Mouse (Mus musculus) lung, embryonic 16.5 days (tissue): ENCODE results near the gene Hist1h1t. TPM values are rescaled to one million over a fixed set of nuclear protein-coding genes. Genes with fewer than 3 reads are reported as not detected.

Source experiments
- ATAC-seq: fragments of 200-750 bp; cut with Nextera tagmentation; 2 replicates; pipeline ENCODE4 v1.8.0; 2017; ENCODE audit warnings: low read depth, mild to moderate bottlenecking, moderate library complexity
- H3K27ac ChIP-seq: fragments of 300-500 bp; sonication (generic); 2 replicates; pipeline ENCODE4 v1.5.1; 2014; ENCODE audit warnings: mild to moderate bottlenecking, control low read depth, low read length
- H3K27me3 ChIP-seq: fragments of 300-500 bp; sonication (generic); 2 replicates; pipeline ENCODE4 v1.6.1; 2014; ENCODE audit warnings: low read depth, low read length, mixed read lengths; ENCODE audit not compliant: control insufficient read depth, insufficient read depth
- H3K36me3 ChIP-seq: fragments of 300-500 bp; sonication (generic); 2 replicates; pipeline ENCODE4 v1.6.1; 2014; ENCODE audit warnings: low read length; ENCODE audit not compliant: control insufficient read depth, insufficient read depth
- H3K4me1 ChIP-seq: fragments of 300-500 bp; sonication (generic); replicated peaks from 2 replicates; pipeline ENCODE4 v1.6.1; 2014; ENCODE audit warnings: low read length, mixed read lengths; ENCODE audit not compliant: control insufficient read depth, insufficient read depth
- H3K4me2 ChIP-seq: fragments of 300-500 bp; sonication (generic); 2 replicates; pipeline ENCODE4 v1.6.1; 2014; ENCODE audit warnings: low read depth, low read length, control low read depth
- H3K4me3 ChIP-seq: fragments of 300-500 bp; sonication (generic); 2 replicates; pipeline ENCODE4 v1.5.1; 2014; ENCODE audit warnings: mild to moderate bottlenecking, low read length, control low read depth
- H3K9ac ChIP-seq: fragments of 300-500 bp; sonication (generic); 2 replicates; pipeline ENCODE4 v1.6.1; 2014; ENCODE audit warnings: low read length, control low read depth
- H3K9me3 ChIP-seq: fragments of 300-500 bp; sonication (generic); 2 replicates; pipeline ENCODE4 v1.6.1; 2016; ENCODE audit warnings: low read length; ENCODE audit not compliant: control insufficient read depth
- WGBS: fragments of 180-500 bp; shearing (Covaris S2); extraction: QIAGEN DNeasy Blood & Tissue Kit; methylation state at CpG from one replicate; pipeline ENCODE4 v1.1.7; 2014; 5-methylcytosine and 5-hydroxymethylcytosine counted together
- microRNA-seq: library from miRNA; unstranded; fragments of <30 nt; microRNA quantifications from one replicate; pipeline ENCODE4, GENCODE M21; 2016
- polyA plus RNA-seq: library from polyadenylated mRNA; unstranded; fragments of >200 nt; fragmentation: Nextera tagmentation; extraction: Ambion mirVana; gene quantifications from 2 replicates; pipeline ENCODE4 v1.2.1, GENCODE M21; 2015

Hist1h1t gene
- polyA plus RNA-seq, 1 experiment from 2014 or later: 0.16 TPM

GRCm38 (mm10) chr13:23745381-23746161, 50.0 kb downstream of the Hist1h1t start, which contains the start of gene Hist1h3c:
Hist1h3c (minus strand) TSS chr13:23745602.
- no peaks in the 10 kb centered on the region for H3K27me3 ChIP-seq
- peaks cover 15% of the 10 kb centered on the region for H3K4me1 ChIP-seq
- peak within 1 kb of the TSS; percentile 63 for H3K4me2 ChIP-seq
- H3K9ac ChIP-seq: peak within 1 kb of the TSS; percentile 75
- peak within 1 kb of the TSS; percentile 99 for H3K27ac ChIP-seq
- H3K4me3 ChIP-seq: peak within 1 kb of the TSS; percentile 52
- H3K36me3 ChIP-seq: no peaks in the 10 kb centered on the region
- no peaks in the 10 kb centered on the region for H3K9me3 ChIP-seq
- WGBS: under 1% methylated on average over 23 of the region's 28 CpGs
- ATAC-seq: peak; percentile 69

Small RNA genes within 50 kb of the gene (microRNA-seq; reads per million reads assigned to microRNA genes)
- not detected for gene Gm44314
- gene Gm44350: not detected

Other genes with a start within 250 kb of the Hist1h1t start
- gene Btn1a1, start 229.9 kb upstream of the Hist1h1t start, polyA plus RNA-seq: 0.06 and 0.10 TPM in 2 replicates
- 0.20 and 0.28 TPM in 2 replicates for gene Btn2a2, start 207.0 kb upstream of the Hist1h1t start, polyA plus RNA-seq
- gene Hist1h4h, start 164.8 kb upstream of the Hist1h1t start, polyA plus RNA-seq: 4.3 and 8.4 TPM in 2 replicates
- gene Hist1h2af, start 161.9 kb upstream of the Hist1h1t start, polyA plus RNA-seq: 7.1 and 8.0 TPM in 2 replicates
- 5.6 and 6.2 TPM in 2 replicates for gene Hist1h3g, start 160.4 kb upstream of the Hist1h1t start, polyA plus RNA-seq
- 1.3 and 2.0 TPM in 2 replicates for gene Hist1h2bh, start 152.4 kb upstream of the Hist1h1t start, polyA plus RNA-seq
- 0.49 and 0.93 TPM in 2 replicates for gene Hist1h3f, start 151.8 kb upstream of the Hist1h1t start, polyA plus RNA-seq
- 0.78 and 2.4 TPM in 2 replicates for gene Hist1h4f, start 144.2 kb upstream of the Hist1h1t start, polyA plus RNA-seq
- 0.58 and 0.79 TPM in 2 replicates for gene Hist1h1d, start 142.6 kb upstream of the Hist1h1t start, polyA plus RNA-seq
- 4.9 and 7.8 TPM in 2 replicates for gene Hist1h3e, start 133.4 kb upstream of the Hist1h1t start, polyA plus RNA-seq
- 71.9 and 83.6 TPM in 2 replicates for gene Hist1h2ae, start 124.6 kb upstream of the Hist1h1t start, polyA plus RNA-seq
- gene Hist1h2bg, start 124.4 kb upstream of the Hist1h1t start, polyA plus RNA-seq: 13.6 and 15.8 TPM in 2 replicates
- 4.8 and 6.8 TPM in 2 replicates for gene Hist1h2bf, start 121.6 kb upstream of the Hist1h1t start, polyA plus RNA-seq
- 2.9 and 3.4 TPM in 2 replicates for gene Hist1h2ad, start 121.4 kb upstream of the Hist1h1t start, polyA plus RNA-seq
- gene Hist1h3d, start 120.1 kb upstream of the Hist1h1t start, polyA plus RNA-seq: 7.4 and 9.5 TPM in 2 replicates
- 130 and 135 TPM in 2 replicates for gene Hist1h4d, start 114.2 kb upstream of the Hist1h1t start, polyA plus RNA-seq
- 3.3 and 3.4 TPM in 2 replicates for gene Hist1h2be, start 74.7 kb upstream of the Hist1h1t start, polyA plus RNA-seq
- 20.3 and 21.3 TPM in 2 replicates for gene Hist1h1e, start 73.3 kb upstream of the Hist1h1t start, polyA plus RNA-seq
- gene Hist1h2ac, start 11.9 kb upstream of the Hist1h1t start, polyA plus RNA-seq: 2.2 and 2.3 TPM in 2 replicates
- gene Hist1h2bc, start 11.6 kb upstream of the Hist1h1t start, polyA plus RNA-seq: 66.1 and 72.9 TPM in 2 replicates
- 6.2 and 6.6 TPM in 2 replicates for gene Hist1h4c, start 2.6 kb downstream of the Hist1h1t start, polyA plus RNA-seq
- gene Hfe, start 15.0 kb downstream of the Hist1h1t start, polyA plus RNA-seq: 11.2 and 13.7 TPM in 2 replicates
- 36.9 and 37.8 TPM in 2 replicates for gene Hist1h1c, start 43.0 kb downstream of the Hist1h1t start, polyA plus RNA-seq
- gene Hist1h3c, start 49.8 kb downstream of the Hist1h1t start, polyA plus RNA-seq: 5.9 and 9.7 TPM in 2 replicates
- 4.0 and 4.9 TPM in 2 replicates for gene Hist1h2bb, start 50.9 kb downstream of the Hist1h1t start, polyA plus RNA-seq
- 33.4 and 44.6 TPM in 2 replicates for gene Hist1h2ab, start 55.3 kb downstream of the Hist1h1t start, polyA plus RNA-seq
- gene Hist1h3b, start 56.5 kb downstream of the Hist1h1t start, polyA plus RNA-seq: 13.3 and 14.0 TPM in 2 replicates
- gene Hist1h4b, start 61.2 kb downstream of the Hist1h1t start, polyA plus RNA-seq: 5.1 and 6.6 TPM in 2 replicates
- 1.2 TPM in 1 of 2 replicates, not detected in the other for gene Hist1h4a, start 65.4 kb downstream of the Hist1h1t start, polyA plus RNA-seq
- gene Hist1h3a, start 66.6 kb downstream of the Hist1h1t start, polyA plus RNA-seq: 4.2 and 5.5 TPM in 2 replicates
- gene Hist1h1a, start 67.9 kb downstream of the Hist1h1t start, polyA plus RNA-seq: 2.1 and 4.3 TPM in 2 replicates
- not detected in 2 replicates for gene Trim38, start 74.1 kb downstream of the Hist1h1t start, polyA plus RNA-seq
- not detected in 2 replicates for gene Slc17a2, start 111.2 kb downstream of the Hist1h1t start, polyA plus RNA-seq
- gene Slc17a3, start 143.6 kb downstream of the Hist1h1t start, polyA plus RNA-seq: not detected in 2 replicates
- gene Slc17a1, start 171.9 kb downstream of the Hist1h1t start, polyA plus RNA-seq: not detected in 2 replicates
- not detected in 2 replicates for gene Slc17a4, start 219.2 kb downstream of the Hist1h1t start, polyA plus RNA-seq
- not detected in 2 replicates for gene Hist1h2ba, start 238.3 kb downstream of the Hist1h1t start, polyA plus RNA-seq
- gene Hist1h2aa, start 238.6 kb downstream of the Hist1h1t start, polyA plus RNA-seq: not detected in 2 replicates